Mouse (Mus musculus): ENCODE measurements around the gene Itgb5. TPM values are rescaled to one million over a fixed set of nuclear protein-coding genes. Genes with fewer than 3 reads are reported as not detected.

The Itgb5 gene
- total RNA-seq, 1 experiment from 2014 or later, result 9.1 TPM

GRCm38 (mm10) chr16:33934701-33935406 is 105.4 kb downstream of the Itgb5 start:
- ATAC-seq (replicated peaks; ENCODE audit: low read depth, poor library complexity, severe bottlenecking), result no peak

GRCm38 (mm10) chr16:33935407-33935785 is 105.9 kb downstream of the Itgb5 start:
- no peak for ATAC-seq (replicated peaks; ENCODE audit: low read depth, poor library complexity, severe bottlenecking)

DNA sequence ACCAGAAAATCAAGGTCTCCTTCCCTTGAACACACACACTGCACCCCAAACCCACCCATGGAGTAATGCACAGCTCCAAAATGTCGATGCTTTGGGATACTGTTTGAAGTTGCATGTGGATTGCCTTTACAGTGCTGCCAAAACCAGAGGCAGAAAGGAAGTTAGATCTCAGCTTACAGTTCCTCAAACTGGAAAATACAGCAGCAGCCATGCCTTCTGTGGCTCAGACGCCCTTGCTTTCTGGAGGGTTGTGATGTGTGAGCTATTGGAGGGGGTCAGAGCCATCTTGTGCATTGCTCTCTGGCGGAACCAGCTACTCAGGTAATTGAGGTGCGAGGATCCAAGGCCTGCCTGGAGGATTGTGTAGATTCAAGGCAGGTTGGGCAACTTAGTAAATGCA is 107.4 kb downstream of the Itgb5 start:
- ATAC-seq (replicated peaks; ENCODE audit: low read depth, poor library complexity, severe bottlenecking), result peak; percentile 33; the same call in 1 of the 2 replicates

GRCm38 (mm10) chr16:33937567-33937966 is 108.1 kb downstream of the Itgb5 start:
- peak; percentile 79 for ATAC-seq (replicated peaks; ENCODE audit: low read depth, poor library complexity, severe bottlenecking)

DNA sequence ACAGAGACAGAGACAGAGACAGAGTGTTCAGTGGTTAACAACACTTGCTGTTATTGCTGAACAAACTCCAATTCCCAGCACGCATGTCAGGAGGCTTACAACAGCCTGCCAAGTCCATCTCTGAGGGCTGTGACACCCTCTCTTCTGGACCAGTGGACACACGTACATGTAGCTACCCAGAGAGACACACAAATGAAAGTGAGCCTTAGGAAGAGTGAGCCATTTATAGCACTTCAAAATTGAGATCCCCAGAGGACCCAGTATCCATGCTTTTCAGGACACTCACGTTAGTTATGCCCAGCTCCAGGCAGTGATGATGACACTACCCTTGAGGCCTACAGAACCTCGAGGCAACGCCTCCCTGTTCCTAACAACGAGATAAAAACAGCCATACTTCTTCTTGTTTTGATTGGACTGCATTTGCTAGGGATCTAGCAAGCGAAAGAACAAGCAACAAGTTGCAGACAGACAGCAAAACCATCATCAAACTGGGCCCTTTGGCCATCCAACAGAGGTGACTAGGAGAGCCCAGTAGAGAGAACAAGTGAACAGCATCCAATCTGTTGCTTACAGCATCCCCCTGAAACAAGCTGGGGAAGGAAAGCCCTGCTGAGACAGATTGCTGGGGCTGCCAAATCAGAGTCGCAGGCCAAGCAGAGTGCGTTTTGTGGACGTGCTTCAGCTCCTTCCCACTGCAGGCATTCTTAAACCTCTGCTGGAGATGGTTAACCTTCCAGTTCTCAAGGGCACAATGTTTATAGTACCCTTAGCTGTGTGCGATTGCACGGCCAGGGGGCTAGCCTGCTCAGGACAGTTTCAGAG is 109.1 kb downstream of the Itgb5 start:
- ATAC-seq (replicated peaks; ENCODE audit: low read depth, poor library complexity, severe bottlenecking), result no peak

DNA sequence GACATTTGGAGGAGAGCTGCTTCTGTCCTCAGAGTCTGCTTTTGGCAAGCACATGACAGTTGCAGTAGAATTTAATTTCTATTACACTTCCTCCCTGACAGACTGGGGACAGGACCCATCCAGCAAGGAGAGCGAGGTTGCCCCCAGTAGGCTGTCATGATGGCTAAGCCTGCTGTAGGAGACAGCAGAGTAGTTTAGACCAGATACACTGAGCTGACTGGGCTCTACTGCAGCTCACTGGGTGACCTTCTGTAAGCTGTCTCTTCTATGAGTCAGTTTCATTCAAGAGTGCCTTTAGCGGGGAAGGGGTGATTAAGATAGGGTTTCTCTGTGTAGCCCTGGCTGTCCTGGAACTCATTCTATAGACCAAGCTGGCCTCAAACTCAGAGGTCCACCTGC is 109.7 kb downstream of the Itgb5 start:
- no peak for ATAC-seq (replicated peaks; ENCODE audit: low read depth, poor library complexity, severe bottlenecking)

GRCm38 (mm10) chr16:33939636-33940035 is 110.2 kb downstream of the Itgb5 start:
- no peak for ATAC-seq (replicated peaks; ENCODE audit: low read depth, poor library complexity, severe bottlenecking)

GRCm38 (mm10) chr16:33940095-33940494 is 110.6 kb downstream of the Itgb5 start:
- ATAC-seq (replicated peaks; ENCODE audit: low read depth, poor library complexity, severe bottlenecking), result no peak

DNA sequence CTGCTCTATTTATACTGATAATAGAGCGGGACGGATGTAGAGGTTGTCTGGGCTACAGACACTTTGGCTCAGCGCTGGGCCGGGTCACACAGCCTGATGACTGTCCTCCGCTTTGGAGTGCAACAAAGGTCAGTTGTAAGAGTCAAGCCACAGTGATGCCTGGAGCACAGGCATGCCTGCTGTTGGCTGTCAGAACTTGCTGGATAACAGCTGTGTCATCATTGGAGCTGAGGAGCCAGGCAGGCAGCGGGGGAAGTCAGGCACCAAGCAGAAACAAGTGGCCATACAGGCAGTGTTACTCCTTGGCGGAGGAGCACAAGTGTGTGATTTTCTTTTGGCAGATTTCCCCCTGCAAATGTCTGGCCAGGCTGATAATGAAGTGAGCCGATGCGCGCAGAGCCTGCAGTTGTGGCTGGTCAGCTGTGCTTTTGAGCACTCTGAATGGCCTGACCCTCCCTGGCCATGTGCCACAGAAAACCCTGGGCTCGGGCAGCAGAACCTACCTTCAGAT is 111.9 kb downstream of the Itgb5 start:
- peak; percentile 48 for ATAC-seq (replicated peaks; ENCODE audit: low read depth, poor library complexity, severe bottlenecking)

DNA sequence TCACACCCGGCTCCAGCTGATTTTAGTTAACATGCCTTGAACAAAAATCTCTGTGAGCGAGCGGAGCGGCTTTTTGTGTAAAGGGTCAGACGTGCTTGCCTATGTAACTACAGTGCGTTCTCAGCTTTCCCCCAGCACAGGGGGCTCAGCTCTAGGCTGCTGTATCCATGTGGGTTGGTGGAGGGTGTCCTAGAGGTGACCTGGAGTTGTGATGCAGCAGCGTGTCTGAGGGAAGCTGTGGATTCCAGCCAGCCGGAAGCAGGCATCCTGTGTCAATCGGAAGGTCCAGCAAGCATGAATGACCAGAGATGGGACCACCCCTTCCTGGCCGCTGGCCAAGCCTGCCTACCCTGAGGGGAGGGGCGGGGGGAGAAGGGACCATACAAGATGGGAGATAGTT is 112.9 kb downstream of the Itgb5 start:
- ATAC-seq (replicated peaks; ENCODE audit: low read depth, poor library complexity, severe bottlenecking), result no peak

GRCm38 (mm10) chr16:33943388-33943787 is 113.9 kb downstream of the Itgb5 start:
- ATAC-seq (replicated peaks; ENCODE audit: low read depth, poor library complexity, severe bottlenecking), result no peak

DNA sequence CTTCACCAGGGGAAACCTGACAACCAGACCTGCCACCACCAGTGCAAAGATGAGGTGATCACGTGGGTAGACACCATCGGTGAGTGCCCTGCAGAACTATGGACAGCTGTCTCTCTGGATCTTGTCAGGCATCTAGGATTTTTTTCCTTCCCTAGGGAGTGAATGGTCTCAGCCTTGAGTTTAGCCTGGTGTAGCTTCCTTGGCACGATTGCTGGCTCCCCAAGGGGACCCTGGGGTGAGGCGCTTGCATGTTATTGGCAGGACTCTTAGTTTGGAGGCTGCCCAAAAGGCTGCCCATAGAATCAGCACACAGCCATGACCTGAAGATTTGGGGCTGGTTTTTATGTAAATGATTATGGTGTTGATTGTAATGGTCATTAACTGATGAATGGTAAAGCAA is 114.7 kb downstream of the Itgb5 start:
- no peak for ATAC-seq (replicated peaks; ENCODE audit: low read depth, poor library complexity, severe bottlenecking)

- no peak for ATAC-seq (replicated peaks; ENCODE audit: low read depth, poor library complexity, severe bottlenecking)
Measured at GRCm38 (mm10) chr16:33944772-33945171, 115.3 kb downstream of the Itgb5 start.

DNA sequence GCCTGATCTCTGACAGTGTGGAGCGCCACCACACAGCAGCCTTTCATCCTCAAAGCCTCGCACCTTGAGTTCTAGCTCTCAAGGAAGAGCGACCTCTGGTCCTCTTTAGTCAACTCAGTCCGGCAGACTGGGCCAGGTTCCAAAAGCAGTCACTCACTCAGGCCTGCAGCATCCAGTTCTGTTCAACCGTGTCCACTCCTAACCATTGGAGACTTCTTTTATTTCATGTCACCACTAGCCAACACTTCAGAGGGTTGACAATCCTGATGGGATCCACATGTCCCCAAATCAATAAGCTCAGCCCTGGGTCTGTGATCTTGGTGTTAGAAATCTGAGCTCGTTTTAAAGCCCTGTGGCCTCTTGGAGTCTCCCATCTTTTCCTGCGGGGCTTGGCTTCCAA is 116.6 kb downstream of the Itgb5 start:
- ATAC-seq (replicated peaks; ENCODE audit: low read depth, poor library complexity, severe bottlenecking), result no peak

DNA sequence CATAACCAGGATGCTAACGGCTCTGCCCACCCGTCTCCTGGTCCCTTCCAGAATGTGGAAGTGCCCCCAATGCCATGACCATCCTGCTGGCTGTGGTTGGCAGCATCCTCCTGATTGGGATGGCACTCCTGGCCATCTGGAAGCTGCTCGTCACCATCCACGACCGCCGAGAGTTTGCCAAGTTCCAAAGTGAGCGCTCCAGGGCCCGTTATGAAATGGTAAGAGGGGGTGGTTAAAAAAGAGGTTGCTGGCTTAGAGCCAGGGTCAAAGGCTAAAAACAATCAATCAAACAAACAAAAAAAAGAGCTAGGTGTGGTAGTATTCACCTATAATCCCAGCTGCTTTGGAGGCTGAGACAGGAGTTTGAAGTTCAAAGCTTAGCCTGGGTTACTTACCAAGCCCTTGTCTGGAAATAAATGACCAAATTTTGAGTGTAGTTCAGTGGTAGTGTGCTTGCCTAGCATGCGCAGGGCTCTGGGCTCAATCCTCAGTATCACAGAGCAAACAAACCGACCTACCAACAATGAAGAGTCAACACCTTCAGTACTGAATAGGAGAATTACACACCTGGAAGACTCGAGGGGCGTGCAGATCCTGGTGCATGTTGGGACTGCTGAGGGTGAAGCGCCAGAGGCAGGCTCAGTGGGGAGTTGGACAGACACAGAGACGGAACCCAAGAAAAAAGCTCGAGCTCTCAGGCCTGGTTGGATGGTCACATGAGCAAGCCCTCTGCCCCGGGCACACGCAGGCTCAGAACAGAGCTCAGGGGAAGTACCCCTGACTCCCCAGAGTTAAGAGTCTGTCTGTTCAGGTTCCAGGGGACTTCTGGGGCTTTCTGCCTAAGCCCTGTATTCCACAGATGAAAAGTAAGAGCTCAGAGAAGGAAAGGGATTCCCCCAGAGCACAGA is 118.5 kb downstream of the Itgb5 start:
- ATAC-seq (replicated peaks; ENCODE audit: low read depth, poor library complexity, severe bottlenecking), result no peak

GRCm38 (mm10) chr16:33950386-33950785 is 120.9 kb downstream of the Itgb5 start:
- no peak for ATAC-seq (replicated peaks; ENCODE audit: low read depth, poor library complexity, severe bottlenecking)

GRCm38 (mm10) chr16:33950830-33951229 is 121.4 kb downstream of the Itgb5 start:
- peak; percentile 82 for ATAC-seq (replicated peaks; ENCODE audit: low read depth, poor library complexity, severe bottlenecking)

GRCm38 (mm10) chr16:33953008-33953407 is 123.5 kb downstream of the Itgb5 start:
- no peak for ATAC-seq (replicated peaks; ENCODE audit: low read depth, poor library complexity, severe bottlenecking)

GRCm38 (mm10) chr16:33954793-33955192 is 125.3 kb downstream of the Itgb5 start:
- ATAC-seq (replicated peaks; ENCODE audit: low read depth, poor library complexity, severe bottlenecking), result peak; percentile 55

DNA sequence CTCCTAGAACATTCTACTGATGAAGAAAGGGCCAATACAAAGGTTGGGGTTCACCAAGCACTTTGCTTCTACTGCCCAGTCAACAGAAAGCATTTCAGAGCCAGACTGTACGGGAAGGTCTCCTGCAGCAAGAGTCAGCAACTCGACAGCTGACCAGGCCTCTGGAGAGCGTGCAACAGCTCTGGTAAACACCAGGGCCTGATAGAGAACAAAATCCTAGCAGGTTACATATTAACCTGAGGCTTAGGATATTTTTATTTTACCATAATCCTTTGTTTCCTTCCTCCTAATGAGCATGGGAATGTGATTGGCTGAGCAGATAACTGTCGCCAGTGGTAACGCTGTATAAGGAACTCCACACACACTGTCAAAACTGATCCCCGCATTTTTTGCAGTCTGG is 134.0 kb downstream of the Itgb5 start:
- no peak for ATAC-seq (replicated peaks; ENCODE audit: low read depth, poor library complexity, severe bottlenecking)
